Mouse (Mus musculus) cerebellum, adult 2 months (tissue): ENCODE data around the gene Lnx2.

Experiments
- CTCF ChIP-seq: fragments of 200-500 bp; IDR thresholded peaks from 2 replicates; pipeline ENCODE4 v1.5.1; 2011; ENCODE audit warnings: low read depth, mild to moderate bottlenecking, control low read depth, low read length, moderate library complexity, borderline replicate concordance; ENCODE audit not compliant: insufficient read depth
- POLR2A ChIP-seq: fragments of 200-500 bp; IDR thresholded peaks from 2 replicates; pipeline ENCODE4 v1.6.1; 2011; ENCODE audit warnings: low read length, control low read depth, borderline replicate concordance; ENCODE audit not compliant: insufficient read depth

GRCm38 (mm10) chr5:147058661-147059060 is 17.7 kb downstream of the Lnx2 start:
- TF ChIP-seq CTCF (no peak), POLR2A (no peak)
